Mouse (Mus musculus) neural tube, embryonic 10.5 days (tissue): ENCODE results near the gene Ankrd13b.

Experiments used
- DNase-seq: peaks from one replicate; pipeline ENCODE4 v3.0.0-alpha.2; 2017; ENCODE audit warnings: low spot score; ENCODE audit errors: extremely low spot score

Gene Ankrd13b

DNA sequence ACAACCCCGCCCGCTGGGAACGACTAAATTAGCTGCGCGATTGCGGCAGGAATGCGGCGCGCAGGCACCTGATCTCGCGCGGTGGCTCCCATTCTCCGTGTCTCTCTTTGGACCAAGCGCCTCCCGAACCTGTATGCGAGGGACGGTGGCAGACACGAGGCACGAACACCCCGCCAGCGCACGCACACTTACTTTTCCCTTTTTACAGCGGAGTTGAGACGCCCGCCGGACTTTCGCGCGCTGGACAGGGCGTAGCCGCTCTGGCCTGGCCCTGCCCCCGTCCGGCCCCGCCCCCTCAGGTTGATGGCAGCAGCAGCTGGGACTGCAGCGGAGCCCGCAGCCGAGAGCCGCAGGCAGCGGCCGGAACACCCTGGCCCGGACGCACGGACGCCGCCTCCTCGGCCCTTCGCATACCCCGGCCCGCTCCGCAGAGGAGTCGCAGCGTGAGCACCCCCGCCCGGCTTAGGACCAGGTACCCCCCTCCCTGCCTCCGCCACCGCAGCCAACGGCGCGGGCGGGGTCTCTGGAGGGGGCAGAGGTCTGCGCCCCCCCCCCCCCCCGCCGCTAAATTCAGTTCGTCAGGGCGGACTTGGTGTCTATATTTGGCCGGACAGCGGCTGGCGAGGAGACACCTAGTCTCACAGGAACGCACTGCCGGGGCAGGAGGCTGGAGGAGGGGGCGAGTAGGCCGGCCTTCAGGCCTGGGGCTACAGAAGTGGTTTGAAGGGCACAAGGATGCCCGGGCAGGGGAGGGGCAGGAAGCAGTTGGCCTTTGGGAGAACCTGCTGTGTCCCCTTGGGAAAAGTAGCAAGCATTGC is 27.0 kb downstream of the Ankrd13b start, which contains the start of gene Coro6:
TSS of gene Coro6 (plus strand) at position 129 of the 818 bp plus-strand sequence.
- DNase-seq, result peak; percentile 79

DNA sequence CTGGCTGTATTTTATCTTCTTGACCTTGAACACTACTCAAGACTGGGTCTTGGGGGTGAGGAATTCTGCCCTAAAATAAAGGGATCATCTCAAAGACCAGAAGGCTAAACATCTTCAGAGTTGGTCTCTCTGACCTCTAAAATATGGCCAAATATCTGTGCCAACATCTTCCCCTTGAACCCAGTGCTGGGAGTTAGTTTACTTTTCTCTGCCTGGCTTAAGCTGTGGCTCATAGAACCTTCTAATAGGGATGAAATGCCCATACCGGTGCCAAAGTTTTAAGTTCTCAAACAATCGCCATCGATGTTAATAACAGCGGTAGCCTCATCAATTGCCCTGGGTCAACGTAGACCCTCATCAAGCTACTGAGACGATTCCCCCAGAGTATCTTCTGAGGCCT is 27.6 kb downstream of the Ankrd13b start:
- no peak for DNase-seq

DNA sequence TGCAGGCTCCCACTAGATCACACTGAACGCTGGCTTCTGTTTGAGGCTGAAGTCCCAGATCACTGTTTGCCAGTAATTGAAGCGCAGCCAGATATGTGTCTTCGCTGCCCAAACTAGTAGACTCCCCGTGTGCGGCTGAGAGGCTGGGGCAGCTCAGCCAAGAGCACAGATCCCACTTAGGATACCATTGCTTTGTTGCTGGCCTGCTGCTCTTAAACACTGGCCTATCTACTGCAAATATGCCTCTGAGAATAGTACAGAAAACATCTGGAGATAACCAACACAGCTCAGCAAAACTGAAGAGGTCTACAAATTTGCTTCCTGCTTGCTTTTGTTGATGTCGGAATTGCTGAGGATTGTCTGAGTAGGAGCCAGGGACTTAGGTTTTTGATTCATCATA is 32.6 kb downstream of the Ankrd13b start:
- DNase-seq, result no peak

DNA sequence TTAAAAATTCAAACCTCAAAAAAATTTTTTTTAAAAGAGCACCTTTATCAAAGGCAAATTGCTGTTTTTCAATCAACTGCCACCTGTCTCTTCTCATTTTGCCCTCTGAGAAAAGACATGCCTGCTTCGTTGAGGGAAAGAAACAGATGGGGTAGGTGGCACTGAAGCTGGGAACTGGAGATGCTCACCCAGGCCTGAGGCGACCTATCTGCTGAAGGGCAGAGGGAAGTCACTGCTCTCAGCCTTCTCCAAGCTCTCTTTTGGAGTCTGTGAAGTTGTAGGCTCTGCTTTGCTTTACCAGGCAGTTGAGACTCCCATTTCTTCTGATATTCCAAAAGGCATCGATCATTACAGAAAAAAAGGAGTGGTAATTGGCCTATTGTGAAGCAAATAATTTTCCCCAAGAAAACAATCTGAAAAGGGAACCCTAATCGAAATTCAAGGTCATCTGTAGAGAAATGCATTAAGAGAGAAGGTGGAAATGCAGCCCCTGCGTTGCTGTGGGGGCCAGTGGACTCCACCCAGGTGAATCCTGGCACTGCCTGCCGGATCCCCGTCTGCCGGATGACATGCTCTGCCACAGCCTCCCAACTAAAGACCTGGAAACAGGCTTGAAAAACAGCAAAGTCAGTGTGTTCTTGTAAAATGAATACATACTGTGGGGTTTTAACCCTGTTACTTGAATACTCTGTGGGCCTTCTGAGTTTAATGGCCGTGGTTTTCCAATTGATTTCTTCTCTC is 33.5 kb downstream of the Ankrd13b start:
- no peak for DNase-seq

DNA sequence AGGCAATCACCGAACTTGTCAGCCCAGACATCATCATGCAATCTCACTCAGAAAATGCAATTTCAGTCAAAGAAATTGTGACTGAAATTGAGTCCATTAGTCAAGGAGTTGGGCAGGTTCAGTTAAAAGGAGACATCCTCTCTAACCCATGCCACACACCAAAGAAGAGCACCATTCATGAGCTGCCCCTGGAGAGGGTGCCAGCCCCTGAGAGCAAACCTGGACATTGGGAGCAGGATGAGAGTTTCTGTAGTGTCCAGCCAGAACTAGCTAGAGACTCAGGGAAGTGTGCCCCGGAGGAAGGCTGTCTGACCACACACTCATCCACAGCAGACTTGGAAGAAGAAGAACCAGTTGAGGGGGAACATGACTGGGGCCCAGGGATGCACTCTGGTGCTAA is 36.1 kb downstream of the Ankrd13b start:
- DNase-seq, result no peak

DNA sequence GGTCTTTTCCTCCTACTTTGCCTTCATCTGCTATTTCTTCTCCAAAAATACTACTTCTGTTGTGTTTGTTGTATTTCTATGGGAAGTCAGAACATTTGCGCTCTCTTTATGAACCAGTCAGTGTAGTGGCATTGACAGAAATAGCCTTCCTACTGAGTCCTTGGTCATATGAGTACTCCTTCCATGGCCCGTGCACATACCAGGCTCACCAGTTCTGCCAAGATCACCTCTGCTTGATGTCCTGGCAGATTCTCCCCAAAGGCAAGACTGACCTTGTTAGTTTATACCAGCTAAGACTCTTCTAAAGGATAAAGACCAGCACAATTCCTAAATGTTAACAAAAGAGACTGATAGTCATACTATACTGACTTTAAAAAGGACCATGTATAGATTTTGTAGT is 37.8 kb downstream of the Ankrd13b start:
- DNase-seq, result no peak

DNA sequence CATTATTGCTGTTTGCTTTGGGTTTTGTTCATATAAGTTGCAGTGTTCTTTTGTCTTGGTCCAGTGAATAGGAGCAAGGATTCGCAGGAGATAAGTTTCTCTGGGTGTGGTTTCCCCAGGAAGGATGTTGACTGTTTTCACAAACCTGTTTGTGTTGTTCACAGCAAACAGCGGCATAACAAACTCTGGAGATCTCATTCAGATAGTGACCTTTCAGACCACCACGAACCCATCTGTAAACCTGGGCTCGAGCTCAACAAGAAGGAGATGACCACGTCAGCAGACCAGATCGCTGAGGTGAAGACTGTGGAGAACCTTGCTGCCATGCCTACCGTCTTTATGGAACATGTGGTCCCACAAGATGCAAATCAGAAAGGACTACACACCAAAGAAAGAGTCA is 40.3 kb downstream of the Ankrd13b start:
- DNase-seq, result no peak

DNA sequence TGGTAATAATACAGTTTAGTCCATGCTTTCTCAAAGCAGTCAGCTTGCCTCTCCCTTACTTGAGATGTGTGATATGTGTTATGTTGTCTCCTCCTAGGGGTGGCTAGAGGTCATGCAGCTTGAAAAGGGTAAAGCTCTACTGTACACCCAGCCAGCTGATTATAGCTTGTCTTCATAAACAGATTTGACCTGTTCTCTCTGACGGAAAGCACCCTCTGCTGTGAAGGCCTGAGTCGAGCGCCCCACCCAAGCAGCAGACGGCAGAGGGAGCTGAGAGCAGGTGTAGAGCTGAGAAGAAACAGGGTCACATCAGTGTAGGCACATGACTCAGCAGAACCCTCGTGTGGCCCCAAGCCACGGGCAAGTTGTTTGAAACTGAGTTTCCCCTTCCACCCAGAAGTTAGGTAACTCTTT is 42.8 kb downstream of the Ankrd13b start:
- no peak for DNase-seq

DNA sequence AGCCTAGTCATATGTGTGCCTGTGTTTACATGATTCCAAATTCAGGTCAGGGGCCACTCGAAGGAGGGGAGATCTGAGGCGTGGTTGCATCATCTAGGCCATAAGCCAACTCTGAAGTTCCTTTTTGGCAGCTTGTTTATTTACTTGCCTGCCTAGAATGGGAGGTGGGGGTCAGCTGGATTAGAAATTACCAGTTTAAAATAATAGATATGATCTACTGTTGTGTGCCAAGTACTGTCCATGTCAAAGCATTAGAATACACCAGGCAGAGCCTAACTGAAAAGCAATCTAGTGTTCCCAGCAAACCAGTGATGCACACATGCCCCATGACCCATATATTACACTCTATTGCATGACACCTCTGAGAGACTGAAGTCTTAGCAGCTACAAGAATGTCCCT is 44.5 kb downstream of the Ankrd13b start:
- DNase-seq, result no peak

DNA sequence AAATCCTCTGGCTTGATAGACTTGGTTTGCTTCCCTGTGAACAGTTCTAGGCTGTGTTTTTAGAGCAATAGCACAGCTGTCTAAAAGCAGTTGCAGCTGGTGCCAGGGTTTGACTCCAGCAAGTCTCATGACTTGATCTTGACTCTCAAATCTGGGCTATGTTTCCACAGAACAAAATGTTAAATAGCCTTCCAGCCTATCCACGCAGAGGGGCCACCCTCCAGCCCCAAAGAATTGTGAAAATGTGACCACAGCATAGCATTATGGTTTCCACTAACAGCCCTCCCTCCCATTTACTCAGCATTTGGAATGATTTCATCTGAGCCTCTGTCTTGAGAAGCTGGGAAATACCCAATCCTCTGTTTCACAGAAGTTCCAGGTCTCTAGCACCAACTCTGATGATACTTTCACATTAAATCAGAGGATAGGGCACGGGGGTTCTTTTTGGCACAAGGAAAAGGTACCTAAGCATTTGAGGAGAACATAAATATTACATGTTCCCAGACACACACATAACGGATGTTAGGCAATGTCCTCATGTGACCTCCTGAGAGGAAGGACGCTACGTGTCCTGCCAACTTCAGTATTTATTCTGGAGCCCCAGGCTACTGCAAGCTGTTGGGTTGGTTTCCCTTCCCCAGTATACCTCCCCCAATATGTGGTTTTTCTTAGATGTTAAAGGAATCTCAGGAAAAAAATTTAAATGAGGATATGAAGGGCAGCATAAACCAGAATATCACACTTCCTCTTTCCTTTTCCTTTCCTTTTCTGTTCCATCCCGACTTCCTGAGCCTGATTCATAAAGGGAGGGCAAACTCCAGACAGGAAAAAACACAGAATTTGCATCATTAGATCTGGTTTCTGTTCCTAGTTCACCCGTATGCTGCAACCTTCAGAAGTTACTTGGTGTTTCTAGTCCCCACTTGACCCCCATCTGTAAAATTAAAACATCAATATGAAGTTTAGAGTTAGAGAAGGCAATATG is 47.0 kb downstream of the Ankrd13b start:
- no peak for DNase-seq

DNA sequence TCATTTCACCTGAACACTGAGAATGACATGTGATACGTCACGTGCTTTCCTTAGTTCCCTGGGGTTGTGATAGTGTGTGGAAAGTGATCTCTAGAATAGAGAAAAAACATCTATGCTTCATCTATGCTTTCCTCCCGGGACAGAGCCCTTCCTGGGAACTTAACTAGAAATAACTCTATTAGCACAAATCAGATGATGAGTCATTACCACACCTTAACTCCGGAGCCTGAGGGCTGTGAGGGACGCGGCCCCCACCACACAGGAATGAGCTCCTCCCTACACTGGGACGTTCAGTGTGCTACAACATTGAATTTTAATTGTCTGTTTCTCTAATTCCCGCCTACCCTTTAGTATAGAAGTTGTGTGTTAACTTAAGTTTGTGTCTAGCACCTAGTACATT is 48.5 kb downstream of the Ankrd13b start:
- DNase-seq, result no peak

DNA sequence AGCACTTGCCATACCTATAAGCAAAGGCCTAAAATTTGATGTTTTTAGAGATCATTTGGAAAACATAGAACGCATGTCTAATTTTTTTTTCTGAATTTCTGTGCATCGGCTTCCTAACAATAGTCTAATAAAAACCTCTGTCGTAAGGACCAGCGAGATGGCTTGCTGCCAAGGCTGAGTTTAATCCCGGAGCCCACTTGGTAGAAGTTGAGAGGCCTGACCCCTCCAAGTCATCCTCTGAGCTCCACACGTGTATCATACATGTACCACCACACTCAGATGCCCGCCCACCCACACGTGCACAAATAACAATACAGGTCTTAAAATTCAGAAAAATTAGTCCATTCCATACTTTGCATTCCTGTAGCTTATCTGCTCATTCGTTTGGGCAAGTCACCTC is 49.4 kb downstream of the Ankrd13b start:
- DNase-seq, result no peak

DNA sequence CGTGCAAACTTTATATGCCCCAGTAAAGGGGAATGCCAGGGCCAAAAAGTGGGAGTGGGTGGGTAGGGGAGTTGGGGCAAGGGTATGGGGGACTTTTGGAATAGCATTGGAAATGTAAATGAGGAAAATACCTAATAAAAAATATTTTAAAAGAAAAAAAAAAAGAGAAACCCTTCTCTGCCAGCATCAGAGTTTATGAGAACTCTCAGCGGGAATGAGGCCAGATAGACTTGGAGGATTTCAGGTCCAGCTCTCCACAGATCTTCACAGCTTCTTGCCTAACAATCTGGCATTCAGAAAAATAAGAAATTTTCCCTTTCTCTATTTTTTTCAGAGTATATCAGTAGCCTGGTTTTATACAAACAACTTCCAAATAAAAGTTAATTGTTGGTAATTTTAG is 52.5 kb downstream of the Ankrd13b start:
- DNase-seq, result no peak

DNA sequence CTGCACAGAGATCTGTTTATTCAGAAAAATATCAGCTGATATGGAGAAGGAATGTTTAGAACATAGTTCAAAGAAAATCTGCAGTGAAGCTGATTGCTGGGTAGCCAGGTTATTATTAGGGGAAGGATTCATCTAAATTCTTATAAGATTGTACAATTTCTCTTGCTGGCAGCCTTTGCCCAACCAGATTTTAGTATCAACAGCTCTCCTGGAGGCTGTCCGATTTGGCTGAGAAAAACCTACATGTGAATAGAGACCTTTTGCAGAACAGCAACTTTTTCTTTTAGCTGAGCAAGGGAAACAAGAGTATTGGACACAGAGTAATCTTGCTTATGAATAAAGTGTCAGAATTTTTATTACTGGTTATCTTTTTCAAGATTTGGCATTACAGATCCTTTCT is 61.0 kb downstream of the Ankrd13b start:
- no peak for DNase-seq

DNA sequence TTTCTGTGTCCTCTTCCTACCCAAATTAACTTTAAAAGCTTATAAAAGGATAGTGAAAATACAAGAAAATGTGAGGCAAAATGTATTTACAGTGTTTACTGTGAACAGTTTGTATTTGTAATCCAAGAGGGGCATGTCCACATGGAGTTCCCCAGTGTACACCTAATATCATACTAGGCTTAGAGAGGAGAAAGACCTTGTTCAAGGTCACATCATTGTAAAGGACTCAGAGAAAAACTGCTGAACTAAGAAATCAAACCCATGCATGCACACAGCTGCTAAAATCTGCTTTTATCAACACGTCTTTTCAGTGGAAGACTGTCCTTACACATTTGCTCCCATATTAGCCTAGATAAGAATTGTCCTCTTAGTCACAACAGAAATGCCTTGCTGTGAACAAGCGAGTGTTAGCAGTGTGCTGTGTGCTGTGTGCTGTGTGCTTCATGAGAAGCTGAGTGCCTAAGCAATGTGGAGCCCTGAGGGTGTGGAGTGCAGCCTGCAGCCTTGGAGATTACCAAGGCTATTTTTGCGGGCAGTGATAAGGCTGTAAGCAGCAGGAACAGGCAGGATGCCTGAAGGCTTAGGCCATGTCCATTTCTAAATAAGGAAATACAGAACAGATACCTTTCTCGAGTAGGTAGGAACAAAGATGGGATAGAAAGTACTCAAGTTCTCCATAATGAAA is 66.2 kb downstream of the Ankrd13b start:
- DNase-seq, result no peak
